Mouse (Mus musculus): ENCODE results near the gene Ulk4. TPM values are rescaled to one million over a fixed set of nuclear protein-coding genes. Genes with fewer than 3 reads are reported as not detected.

Gene Ulk4
- polyA plus RNA-seq, 1 experiment, result not detected

DNA sequence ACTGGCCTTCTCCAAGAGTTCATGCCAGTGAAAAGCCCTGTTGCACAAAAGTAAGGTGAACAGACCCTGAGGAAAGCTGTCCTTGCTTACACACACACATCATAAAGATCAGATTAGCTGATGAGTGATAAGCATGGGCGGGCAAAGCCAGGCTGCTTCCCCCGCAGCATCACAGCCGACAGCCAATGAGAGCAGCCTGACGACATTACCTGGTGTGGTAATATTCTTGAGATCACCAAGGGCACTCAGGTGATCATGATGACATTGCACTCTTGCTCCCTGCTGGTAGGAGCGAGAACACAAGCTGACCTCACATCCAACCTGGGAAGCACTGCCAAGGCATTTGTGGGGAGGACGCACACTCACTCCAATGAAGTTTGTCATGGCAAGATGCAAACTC, 104.9 kb downstream of the Ulk4 start:
- Histone ChIP-seq H3K4me3 (replicated peaks) (no peak overlapping the region), H3K9me3 (peaks cover 15% of the 10 kb centered on the region), H3K4me1 (no peaks in the 10 kb centered on the region), H3K27me3 (replicated peaks) (peaks cover 4% of the 10 kb centered on the region), H3K36me3 (replicated peaks; ENCODE audit: low read length) (no peaks in the 10 kb centered on the region)
- TF ChIP-seq FLI1 (IDR thresholded peaks at IDR 0.05; ENCODE audit: low read length) (no peak), GATA1 (IDR thresholded peaks at IDR 0.05; ENCODE audit: borderline replicate concordance, low read length) (no peak)

DNA sequence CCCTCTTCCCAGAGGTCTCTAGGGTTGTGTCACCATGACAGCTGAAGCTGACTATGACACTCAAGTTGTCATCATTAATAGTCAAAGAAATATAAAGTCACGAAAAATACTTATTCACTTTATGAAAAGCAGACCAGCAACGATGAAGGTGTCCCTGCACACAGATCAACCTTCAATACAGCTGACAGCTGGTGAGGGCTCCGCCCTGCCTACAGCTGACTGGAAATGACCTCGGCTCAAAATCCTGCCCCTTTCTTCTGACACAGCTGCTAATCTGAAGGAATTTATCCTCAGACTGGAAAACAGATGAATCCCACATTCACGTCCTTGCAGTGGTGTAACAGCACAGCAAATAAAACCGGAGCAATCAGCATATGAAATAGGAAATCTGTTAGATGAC, 105.4 kb downstream of the Ulk4 start:
- TF ChIP-seq FLI1 (IDR thresholded peaks at IDR 0.05; ENCODE audit: low read length), result no peak
- no peak for TF ChIP-seq GATA1 (IDR thresholded peaks at IDR 0.05; ENCODE audit: borderline replicate concordance, low read length)
- H3K4me3 ChIP-seq (replicated peaks), result no peak overlapping the region
- H3K4me1 ChIP-seq, result no peaks in the 10 kb centered on the region
- peaks cover 6% of the 10 kb centered on the region for H3K27me3 ChIP-seq (replicated peaks)
- H3K36me3 ChIP-seq (replicated peaks; ENCODE audit: low read length), result no peaks in the 10 kb centered on the region
- peaks cover 10% of the 10 kb centered on the region; the same call in 1 of the 2 replicates for H3K9me3 ChIP-seq

DNA sequence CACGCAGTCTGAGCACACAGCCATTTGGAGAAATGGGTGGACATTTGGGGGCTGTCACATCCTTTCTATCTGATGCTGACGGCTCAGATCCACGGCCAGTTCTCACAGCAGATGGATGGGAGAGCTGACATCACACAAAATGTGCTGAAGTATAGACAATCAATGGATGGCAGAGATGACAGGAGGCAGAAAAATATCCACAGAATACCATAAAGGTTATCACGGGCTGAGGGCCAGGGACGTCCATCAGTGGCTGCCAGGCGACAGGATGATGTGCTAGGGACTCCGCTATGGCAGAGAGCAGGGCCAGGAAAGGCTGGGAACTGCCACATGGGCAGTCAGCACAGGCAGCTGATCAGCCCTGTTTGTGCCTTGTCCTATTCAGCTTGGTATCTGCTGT, 112.4 kb downstream of the Ulk4 start:
- no peak overlapping the region for H3K4me3 ChIP-seq (replicated peaks)
- H3K4me1 ChIP-seq, result no peaks in the 10 kb centered on the region
- H3K9me3 ChIP-seq, result peaks cover 19% of the 10 kb centered on the region
- H3K27me3 ChIP-seq (replicated peaks), result peaks cover 18% of the 10 kb centered on the region
- no peaks in the 10 kb centered on the region for H3K36me3 ChIP-seq (replicated peaks; ENCODE audit: low read length)
- TF ChIP-seq FLI1 (IDR thresholded peaks at IDR 0.05; ENCODE audit: low read length) (no peak), GATA1 (IDR thresholded peaks at IDR 0.05; ENCODE audit: borderline replicate concordance, low read length) (no peak)

DNA sequence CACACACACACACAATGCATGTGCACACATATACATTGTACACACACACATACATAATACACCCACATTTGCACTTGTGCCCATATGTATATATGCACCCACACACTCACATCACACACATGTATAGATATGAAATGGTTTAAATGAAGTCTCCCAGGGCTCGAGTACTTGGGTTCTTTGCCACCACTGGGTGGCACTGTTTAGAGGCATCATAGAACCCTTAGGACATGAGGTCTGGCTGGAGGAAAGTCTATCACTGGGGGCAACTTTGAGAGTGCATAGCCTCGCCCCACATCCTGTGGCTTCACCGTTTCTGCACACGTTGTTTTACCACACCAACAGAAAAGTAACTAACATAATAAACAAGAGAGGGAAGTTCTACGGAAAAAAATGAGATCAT, 114.2 kb downstream of the Ulk4 start:
- H3K4me3 ChIP-seq (replicated peaks), result no peak overlapping the region
- no peaks in the 10 kb centered on the region for H3K36me3 ChIP-seq (replicated peaks; ENCODE audit: low read length)
- peaks cover 18% of the 10 kb centered on the region for H3K27me3 ChIP-seq (replicated peaks)
- H3K9me3 ChIP-seq, result peaks cover 15% of the 10 kb centered on the region
- H3K4me1 ChIP-seq, result no peaks in the 10 kb centered on the region
- no peak for TF ChIP-seq FLI1 (IDR thresholded peaks at IDR 0.05; ENCODE audit: low read length)
- TF ChIP-seq GATA1 (IDR thresholded peaks at IDR 0.05; ENCODE audit: borderline replicate concordance, low read length), result no peak

DNA sequence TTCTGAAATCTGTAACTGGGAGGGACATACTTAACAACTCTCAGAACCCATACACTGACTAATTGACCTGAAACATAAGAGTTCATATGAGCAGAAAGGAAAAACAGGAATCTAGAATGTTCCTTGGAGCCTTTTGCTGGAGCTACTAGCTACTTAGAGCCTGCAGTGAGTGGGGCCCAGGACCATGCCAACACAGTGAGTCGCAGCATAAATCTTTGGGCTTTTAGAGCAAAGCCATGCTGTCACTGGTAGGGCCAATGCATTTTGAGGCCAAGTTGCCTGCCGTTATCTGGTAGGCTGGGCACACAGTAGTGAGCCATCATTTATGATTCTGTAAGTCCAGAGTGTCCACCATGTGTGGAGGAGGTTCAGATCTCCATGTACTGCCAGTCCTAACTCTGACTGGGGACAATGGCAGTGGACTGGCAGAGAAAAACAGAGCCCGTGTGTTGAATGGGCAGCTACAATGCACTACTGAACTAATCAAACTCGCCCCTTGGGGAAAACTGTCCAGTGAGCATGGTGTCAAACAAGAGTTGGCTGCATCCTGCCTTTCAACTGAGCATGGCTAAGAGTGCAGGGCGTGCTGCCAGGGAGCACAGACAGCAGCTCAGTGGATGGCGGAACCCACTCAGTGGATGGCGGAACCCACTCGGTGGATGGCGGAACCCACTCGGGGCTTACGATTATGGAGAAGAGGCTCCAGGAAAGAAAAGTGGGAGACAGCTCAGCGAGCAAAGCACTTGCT, 115.0 kb downstream of the Ulk4 start:
- Histone ChIP-seq H3K27me3 (replicated peaks) (peaks cover 15% of the 10 kb centered on the region), H3K36me3 (replicated peaks; ENCODE audit: low read length) (no peaks in the 10 kb centered on the region), H3K4me3 (replicated peaks) (no peak overlapping the region), H3K4me1 (no peaks in the 10 kb centered on the region), H3K9me3 (peaks cover 15% of the 10 kb centered on the region)
- TF ChIP-seq GATA1 (IDR thresholded peaks at IDR 0.05; ENCODE audit: borderline replicate concordance, low read length), result no peak
- TF ChIP-seq FLI1 (IDR thresholded peaks at IDR 0.05; ENCODE audit: low read length), result no peak

DNA sequence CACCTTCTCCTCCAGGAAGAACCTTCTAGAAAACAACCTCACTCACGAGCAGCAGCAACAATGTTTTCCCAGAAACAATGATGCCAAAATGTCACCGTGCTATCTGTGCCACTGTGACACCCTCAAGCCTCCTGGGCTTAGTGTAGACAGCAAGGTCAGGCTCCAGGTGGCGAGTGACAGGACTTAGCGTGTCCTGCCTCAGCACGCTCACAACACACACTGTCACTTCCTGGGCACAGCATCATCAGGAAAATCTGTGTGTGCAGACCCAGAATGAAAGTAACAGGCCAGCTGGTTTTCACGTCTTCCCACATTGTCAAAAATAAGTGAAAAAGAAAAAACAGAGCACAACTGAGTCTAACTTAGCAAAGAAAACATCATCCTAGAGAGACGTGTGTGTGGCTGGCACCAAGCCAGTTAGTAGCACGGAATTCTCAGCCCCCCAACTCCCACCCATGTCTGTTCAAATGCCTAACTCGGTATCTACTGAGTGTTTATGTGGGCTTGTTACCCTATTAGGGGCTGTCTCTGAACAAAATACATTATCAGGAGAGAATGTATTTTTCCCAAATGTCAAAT, 120.7 kb downstream of the Ulk4 start:
- Histone ChIP-seq H3K36me3 (replicated peaks; ENCODE audit: low read length) (no peaks in the 10 kb centered on the region), H3K27me3 (replicated peaks) (peaks cover 10% of the 10 kb centered on the region), H3K9me3 (0 out of 2 replicates have a peak, but pooled peaks cover under 1% of the 10 kb centered on the region), H3K4me3 (replicated peaks) (no peak overlapping the region), H3K4me1 (no peaks in the 10 kb centered on the region)
- TF ChIP-seq GATA1 (IDR thresholded peaks at IDR 0.05; ENCODE audit: borderline replicate concordance, low read length) (no peak), FLI1 (IDR thresholded peaks at IDR 0.05; ENCODE audit: low read length) (no peak)

DNA sequence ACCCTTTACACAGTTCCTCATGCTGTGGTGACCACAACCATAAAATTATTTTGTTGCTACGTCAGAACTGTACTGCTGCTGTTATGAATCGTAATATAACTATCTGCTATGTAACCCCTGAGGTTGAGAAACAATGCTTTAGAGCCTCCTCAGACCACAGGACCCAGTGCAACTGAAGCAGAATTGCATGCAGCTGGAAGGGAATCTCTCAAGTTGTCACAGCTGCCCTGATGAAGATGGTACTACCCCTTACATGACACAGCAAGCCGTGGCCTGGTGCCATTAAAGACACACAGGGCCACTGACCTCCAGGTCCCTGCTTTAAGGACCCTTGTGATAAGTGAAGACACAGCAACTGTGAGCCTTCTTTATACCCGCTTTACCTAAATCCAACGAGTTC, 123.7 kb downstream of the Ulk4 start:
- Histone ChIP-seq H3K4me3 (replicated peaks) (no peak overlapping the region), H3K27me3 (replicated peaks) (peaks cover 5% of the 10 kb centered on the region), H3K36me3 (replicated peaks; ENCODE audit: low read length) (no peaks in the 10 kb centered on the region), H3K9me3 (0 out of 2 replicates have a peak, but pooled peaks cover 4% of the 10 kb centered on the region), H3K4me1 (no peaks in the 10 kb centered on the region)
- TF ChIP-seq FLI1 (IDR thresholded peaks at IDR 0.05; ENCODE audit: low read length) (no peak), GATA1 (IDR thresholded peaks at IDR 0.05; ENCODE audit: borderline replicate concordance, low read length) (no peak)

DNA sequence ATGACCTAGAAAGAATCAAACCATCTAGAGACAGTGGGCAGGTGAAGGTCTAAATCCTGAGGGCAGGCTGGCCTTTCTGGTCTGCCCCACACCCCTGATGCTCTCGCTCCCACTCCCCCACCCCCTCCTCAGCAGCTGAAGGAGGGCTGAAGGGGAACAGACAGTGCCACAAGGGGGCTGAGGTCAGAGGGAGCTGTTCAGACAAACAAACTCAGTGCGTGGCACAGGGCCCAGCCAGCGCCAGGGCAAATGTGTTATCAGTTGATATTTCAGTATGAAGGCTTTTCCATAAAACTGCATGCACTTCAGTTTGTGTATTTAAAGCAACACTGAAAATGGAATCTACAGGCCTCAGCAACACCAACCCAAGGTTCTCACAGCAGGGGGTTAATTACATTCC, 128.4 kb downstream of the Ulk4 start:
- no peaks in the 10 kb centered on the region for H3K36me3 ChIP-seq (replicated peaks; ENCODE audit: low read length)
- no peak overlapping the region for H3K4me3 ChIP-seq (replicated peaks)
- TF ChIP-seq FLI1 (IDR thresholded peaks at IDR 0.05; ENCODE audit: low read length) (no peak), GATA1 (IDR thresholded peaks at IDR 0.05; ENCODE audit: borderline replicate concordance, low read length) (no peak)
- peaks cover 4% of the 10 kb centered on the region for H3K27me3 ChIP-seq (replicated peaks)
- no peaks in the 10 kb centered on the region for H3K4me1 ChIP-seq
- peaks cover 24% of the 10 kb centered on the region for H3K9me3 ChIP-seq

DNA sequence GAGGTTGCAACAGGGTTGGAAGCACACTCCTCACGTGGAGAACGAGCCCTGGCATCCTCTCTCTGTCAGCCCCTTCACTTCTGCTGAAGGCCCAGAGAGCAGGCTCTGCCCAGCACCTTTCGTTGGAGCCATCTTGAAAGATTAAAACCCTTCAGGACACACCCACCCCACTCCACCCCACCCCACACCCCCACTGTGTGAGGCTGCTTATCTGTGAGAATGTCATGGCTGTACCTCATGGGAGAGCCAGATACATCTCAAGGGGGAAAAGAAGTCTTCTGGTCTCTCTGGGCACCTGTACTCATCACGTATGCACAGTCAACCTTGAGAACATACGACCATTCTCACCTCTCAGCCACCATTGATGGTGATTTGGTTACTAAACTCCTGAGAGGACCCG, 133.8 kb downstream of the Ulk4 start:
- Histone ChIP-seq H3K27me3 (replicated peaks) (peaks cover 2% of the 10 kb centered on the region), H3K9me3 (peaks cover 20% of the 10 kb centered on the region), H3K4me3 (replicated peaks) (no peak overlapping the region), H3K4me1 (no peaks in the 10 kb centered on the region), H3K36me3 (replicated peaks; ENCODE audit: low read length) (no peaks in the 10 kb centered on the region)
- TF ChIP-seq GATA1 (IDR thresholded peaks at IDR 0.05; ENCODE audit: borderline replicate concordance, low read length) (no peak), FLI1 (IDR thresholded peaks at IDR 0.05; ENCODE audit: low read length) (no peak)

DNA sequence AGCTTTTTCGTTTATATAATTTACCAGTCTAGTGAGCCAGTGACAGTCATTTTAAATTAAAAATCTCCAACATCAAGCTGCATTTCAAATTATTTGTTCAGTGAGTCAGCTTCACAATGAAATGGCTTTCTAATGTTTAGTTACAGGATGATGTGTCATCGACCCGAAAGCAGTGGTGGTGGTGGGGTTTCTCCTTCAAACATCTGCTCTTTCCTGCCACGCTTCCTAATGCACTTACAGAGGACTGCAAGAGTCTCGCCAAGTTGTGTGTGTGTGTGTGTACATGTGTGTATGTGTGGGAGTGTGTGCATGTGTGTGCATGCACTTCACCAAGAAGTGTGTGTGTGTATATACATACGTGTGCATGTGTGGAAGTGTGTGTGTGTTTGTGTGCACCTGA, 144.4 kb downstream of the Ulk4 start:
- Histone ChIP-seq H3K27me3 (replicated peaks) (peaks cover 4% of the 10 kb centered on the region), H3K36me3 (replicated peaks; ENCODE audit: low read length) (no peaks in the 10 kb centered on the region), H3K4me1 (no peaks in the 10 kb centered on the region), H3K4me3 (replicated peaks) (no peak overlapping the region), H3K9me3 (0 out of 2 replicates have a peak, but pooled peaks cover 5% of the 10 kb centered on the region)
- TF ChIP-seq GATA1 (IDR thresholded peaks at IDR 0.05; ENCODE audit: borderline replicate concordance, low read length) (no peak), FLI1 (IDR thresholded peaks at IDR 0.05; ENCODE audit: low read length) (no peak)

All from megakaryocyte, embryonic 14.5 days (primary cell).